Mouse (Mus musculus) neural tube, embryonic 14.5 days (tissue): ENCODE data around the gene Olfr878. TPM values are rescaled to one million over a fixed set of nuclear protein-coding genes. Genes with fewer than 3 reads are reported as not detected.

Experiments used
- ATAC-seq: fragments of 200-750 bp; cut with Nextera tagmentation; 2 replicates; pipeline ENCODE4 v1.8.0; 2017; ENCODE audit warnings: low read depth, mild to moderate bottlenecking, moderate TSS enrichment, moderate library complexity
- H3K27ac ChIP-seq: fragments of 300-500 bp; sonication (generic); 2 replicates; pipeline ENCODE4 v1.5.1; 2014; ENCODE audit warnings: low read depth, mild to moderate bottlenecking, control low read depth, low read length, moderate library complexity, mixed read lengths
- H3K27me3 ChIP-seq: fragments of 300-500 bp; sonication (generic); 2 replicates; pipeline ENCODE4 v1.6.1; 2014; ENCODE audit warnings: low read length; ENCODE audit not compliant: control insufficient read depth, insufficient read depth
- H3K36me3 ChIP-seq: fragments of 300-500 bp; sonication (generic); 2 replicates; pipeline ENCODE4 v1.6.1; 2014; ENCODE audit warnings: low read length, mixed read lengths; ENCODE audit not compliant: control insufficient read depth, insufficient read depth
- H3K4me1 ChIP-seq: fragments of 300-500 bp; sonication (generic); 2 replicates; pipeline ENCODE4 v1.6.1; 2014; ENCODE audit warnings: low read length; ENCODE audit not compliant: control insufficient read depth, insufficient read depth
- H3K4me2 ChIP-seq: fragments of 300-500 bp; sonication (generic); 2 replicates; pipeline ENCODE4 v1.6.1; 2014; ENCODE audit warnings: mild to moderate bottlenecking, low read depth, low read length, control low read depth
- H3K4me3 ChIP-seq: fragments of 300-500 bp; sonication (generic); 2 replicates; pipeline ENCODE4 v1.5.1; 2014; ENCODE audit warnings: low read depth, low read length, control low read depth, mixed read lengths
- H3K9ac ChIP-seq: fragments of 300-500 bp; sonication (generic); replicated peaks from 2 replicates; pipeline ENCODE4 v1.6.1; 2014; ENCODE audit warnings: low read depth, mild to moderate bottlenecking, control low read depth, low read length, mixed read lengths
- H3K9me3 ChIP-seq: fragments of 300-500 bp; sonication (generic); 2 replicates; pipeline ENCODE4 v1.6.1; 2016; ENCODE audit warnings: low read length; ENCODE audit not compliant: control insufficient read depth
- WGBS: fragments of 180-500 bp; shearing (Covaris S2); extraction: QIAGEN DNeasy Blood & Tissue Kit; methylation state at CpG from one replicate; pipeline ENCODE4 v1.1.7; 2014; 5-methylcytosine and 5-hydroxymethylcytosine counted together
- polyA plus RNA-seq: library from polyadenylated mRNA; unstranded; fragments of >200 nt; fragmentation: Nextera tagmentation; extraction: Ambion mirVana; gene quantifications from 2 replicates; pipeline ENCODE4 v1.2.1, GENCODE M21; 2014

Olfr878 gene
- not detected in 2 replicates for polyA plus RNA-seq

DNA sequence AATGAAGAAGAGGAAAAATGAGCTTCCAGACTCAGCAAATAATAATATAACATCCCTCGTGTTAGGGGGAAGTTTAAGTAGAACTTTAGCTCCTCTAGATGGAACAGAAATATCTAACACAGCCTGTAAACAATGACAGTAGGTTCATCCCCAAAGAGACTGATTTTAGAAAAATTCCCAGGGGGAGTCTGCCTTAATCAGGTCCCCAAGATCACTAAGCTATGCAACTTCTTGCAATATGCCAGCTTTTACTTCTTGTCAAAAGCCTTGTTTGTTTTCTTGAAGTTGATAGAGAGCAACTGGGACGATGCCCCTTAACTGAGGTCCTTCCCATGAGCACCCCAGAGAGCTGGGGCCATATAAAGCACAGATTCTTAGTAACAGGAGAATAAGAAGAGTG lies at the start of gene Olfr878:
Olfr878 (plus strand) TSS at position 301 of the 400 bp plus-strand sequence.
- H3K9ac ChIP-seq = no peak within 1 kb of the TSS
- 76% methylated on average over 2 of the region's 2 CpGs for WGBS
- H3K9me3 ChIP-seq = no peaks in the 10 kb centered on the region
- no peak within 1 kb of the TSS for H3K27ac ChIP-seq
- no peaks in the 10 kb centered on the region for H3K4me1 ChIP-seq
- H3K4me2 ChIP-seq = no peak within 1 kb of the TSS
- H3K36me3 ChIP-seq = no peaks in the 10 kb centered on the region
- H3K4me3 ChIP-seq = no peak within 1 kb of the TSS
- ATAC-seq = no peak
- H3K27me3 ChIP-seq = no peaks in the 10 kb centered on the region

- Histone ChIP-seq H3K4me2 (no peak overlapping the region), H3K9ac (no peak overlapping the region), H3K4me3 (no peak overlapping the region), H3K27ac (no peak overlapping the region), H3K27me3 (no peaks in the 10 kb centered on the region), H3K9me3 (no peaks in the 10 kb centered on the region), H3K4me1 (no peaks in the 10 kb centered on the region), H3K36me3 (no peaks in the 10 kb centered on the region)
- WGBS = 72% methylated on average over 1 of the region's 1 CpGs
- no peak for ATAC-seq
Observed at GRCm38 (mm10) chr9:37870246-37870645, 47.4 kb upstream of the Olfr878 start.

GRCm38 (mm10) chr9:37871097-37871496 lies 46.5 kb upstream of the Olfr878 start:
- Histone ChIP-seq H3K4me3 (no peak overlapping the region), H3K4me1 (no peaks in the 10 kb centered on the region), H3K27ac (no peak overlapping the region), H3K4me2 (no peak overlapping the region), H3K27me3 (no peaks in the 10 kb centered on the region), H3K9ac (no peak overlapping the region), H3K36me3 (no peaks in the 10 kb centered on the region), H3K9me3 (no peaks in the 10 kb centered on the region)
- 75% methylated on average over 1 of the region's 1 CpGs for WGBS
- ATAC-seq = no peak

DNA sequence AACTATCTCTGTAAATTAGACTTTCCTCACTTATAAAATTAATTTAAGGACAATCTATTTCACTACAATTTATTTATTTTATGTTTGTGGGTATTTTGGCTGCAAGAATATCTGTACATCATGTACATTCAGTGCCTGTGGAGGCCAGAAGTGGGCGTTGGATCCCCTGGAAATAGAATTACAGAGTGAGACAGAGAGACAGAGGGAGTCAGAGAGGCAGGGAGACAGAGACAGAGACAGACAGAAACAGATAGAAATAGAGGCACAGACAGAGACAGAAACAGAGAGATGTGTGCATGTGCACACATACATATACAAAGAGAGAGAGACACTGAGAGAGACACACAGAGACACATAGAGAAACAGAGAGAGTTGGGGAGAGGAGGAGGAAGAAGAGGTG lies 46.1 kb upstream of the Olfr878 start:
- WGBS = 65% methylated on average over 1 of the region's 1 CpGs
- H3K4me3 ChIP-seq = no peak overlapping the region
- H3K9ac ChIP-seq = no peak overlapping the region
- no peaks in the 10 kb centered on the region for H3K4me1 ChIP-seq
- no peak overlapping the region for H3K27ac ChIP-seq
- no peak overlapping the region for H3K4me2 ChIP-seq
- H3K36me3 ChIP-seq = no peaks in the 10 kb centered on the region
- no peak for ATAC-seq
- no peaks in the 10 kb centered on the region for H3K9me3 ChIP-seq
- no peaks in the 10 kb centered on the region for H3K27me3 ChIP-seq

DNA sequence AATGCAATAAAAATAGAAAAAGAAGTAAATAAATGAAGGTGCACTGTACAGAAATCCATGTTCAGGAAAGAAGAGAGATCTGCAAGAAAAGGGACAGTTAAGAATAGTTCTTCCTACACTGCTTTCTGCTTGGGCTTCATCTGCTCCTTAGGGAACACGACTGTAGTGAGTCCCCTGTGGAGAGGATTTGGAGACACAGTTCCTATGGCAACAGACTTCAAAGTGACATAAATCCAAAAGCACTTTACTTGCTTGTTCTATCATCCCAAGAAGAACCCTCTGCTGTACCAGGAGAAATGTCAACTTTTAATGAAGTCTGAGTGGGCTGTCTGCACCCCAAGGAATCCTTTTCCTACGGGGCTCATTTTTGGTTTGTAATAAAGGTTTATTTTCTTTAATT lies 26.7 kb upstream of the Olfr878 start:
- 41% methylated on average over 2 of the region's 2 CpGs for WGBS
- no peak overlapping the region for H3K4me3 ChIP-seq
- no peak for ATAC-seq

DNA sequence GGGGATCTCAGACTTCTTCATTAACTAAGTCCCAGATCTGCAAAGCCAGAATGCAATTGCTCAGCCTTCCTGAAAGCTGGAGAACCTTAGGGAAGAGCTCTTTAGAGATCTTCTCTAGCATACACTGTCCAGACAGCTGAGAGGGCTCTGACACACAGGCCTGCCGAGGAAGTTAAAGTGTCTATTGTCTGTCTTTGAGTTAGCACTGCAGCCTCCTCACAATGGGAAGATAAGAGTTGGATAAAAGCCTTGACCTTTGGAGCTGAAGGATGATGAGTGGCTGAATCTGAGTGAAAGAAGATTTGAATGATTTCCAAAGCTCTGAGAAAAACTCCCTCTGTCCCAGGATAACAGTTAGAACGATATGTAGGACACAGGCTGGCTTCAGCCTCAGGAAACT lies 21.0 kb upstream of the Olfr878 start, which contains the start of gene Olfr145:
Olfr145 (plus strand) TSS at position 64 of the 400 bp plus-strand sequence.
- H3K4me3 ChIP-seq = no peak within 1 kb of the TSS

More for the DNA sequence above, 26.7 kb upstream of the Olfr878 start:
- Histone ChIP-seq H3K36me3 (no peaks in the 10 kb centered on the region), H3K4me1 (no peaks in the 10 kb centered on the region), H3K9me3 (no peaks in the 10 kb centered on the region), H3K27ac (no peak overlapping the region), H3K27me3 (no peaks in the 10 kb centered on the region), H3K9ac (no peak overlapping the region), H3K4me2 (no peak overlapping the region)

GRCm38 (mm10) chr9:37905555-37905954 lies 12.1 kb upstream of the Olfr878 start:
- no peak for ATAC-seq
- no peaks in the 10 kb centered on the region for H3K4me1 ChIP-seq
- no peak overlapping the region for H3K4me2 ChIP-seq
- no peaks in the 10 kb centered on the region for H3K9me3 ChIP-seq
- no peaks in the 10 kb centered on the region for H3K36me3 ChIP-seq
- no peak overlapping the region for H3K27ac ChIP-seq
- 76% methylated on average over 3 of the region's 3 CpGs for WGBS
- no peak overlapping the region for H3K9ac ChIP-seq
- H3K4me3 ChIP-seq = no peak overlapping the region
- H3K27me3 ChIP-seq = no peaks in the 10 kb centered on the region

More for the DNA sequence above, 21.0 kb upstream of the Olfr878 start, which contains the start of gene Olfr145:
- no peaks in the 10 kb centered on the region for H3K4me1 ChIP-seq
- H3K27ac ChIP-seq = no peak within 1 kb of the TSS
- no peaks in the 10 kb centered on the region for H3K27me3 ChIP-seq
- no peaks in the 10 kb centered on the region for H3K36me3 ChIP-seq
- WGBS = 31% methylated on average over 2 of the region's 2 CpGs
- no peaks in the 10 kb centered on the region for H3K9me3 ChIP-seq
- no peak for ATAC-seq
- no peak within 1 kb of the TSS for H3K9ac ChIP-seq
- H3K4me2 ChIP-seq = no peak within 1 kb of the TSS

- no peak overlapping the region for H3K4me3 ChIP-seq
- H3K36me3 ChIP-seq = no peaks in the 10 kb centered on the region
- H3K4me1 ChIP-seq = no peaks in the 10 kb centered on the region
- H3K27me3 ChIP-seq = no peaks in the 10 kb centered on the region
- ATAC-seq = no peak
- H3K9me3 ChIP-seq = no peaks in the 10 kb centered on the region
- WGBS = 63% methylated on average over 1 of the region's 1 CpGs
- no peak overlapping the region for H3K27ac ChIP-seq
- H3K4me2 ChIP-seq = no peak overlapping the region
- H3K9ac ChIP-seq = no peak overlapping the region
Observed at GRCm38 (mm10) chr9:37918018-37918417, 378 bp downstream of the Olfr878 start.

GRCm38 (mm10) chr9:37924194-37924593 lies 6.6 kb downstream of the Olfr878 start:
- Histone ChIP-seq H3K36me3 (no peaks in the 10 kb centered on the region), H3K9ac (no peak overlapping the region), H3K4me3 (no peak overlapping the region), H3K27ac (no peak overlapping the region), H3K9me3 (no peaks in the 10 kb centered on the region), H3K4me2 (no peak overlapping the region), H3K4me1 (no peaks in the 10 kb centered on the region), H3K27me3 (no peaks in the 10 kb centered on the region)
- no peak for ATAC-seq
- WGBS = 78% methylated on average over 5 of the region's 5 CpGs
